Mouse (Mus musculus) CH12.LX (cell line): Measurements from ENCODE around the gene Ankrd35. TPM values are rescaled to one million over a fixed set of nuclear protein-coding genes. Genes with fewer than 3 reads are reported as not detected.

ENCODE experiments used
- DNase-seq: peaks from one replicate; pipeline ENCODE4 v3.0.0-alpha.2; 2013; ENCODE audit errors: extremely low read depth
- H3K27ac ChIP-seq: 2 replicates; pipeline ENCODE4 v1.5.1; 2012; ENCODE audit warnings: low read depth, mild to moderate bottlenecking, control low read depth, moderate library complexity; ENCODE audit not compliant: insufficient read depth
- H3K27me3 ChIP-seq: replicated peaks from 2 replicates; pipeline ENCODE3; 2012; ENCODE audit warnings: inconsistent platforms
- H3K36me3 ChIP-seq, 2 experiments: replicated peaks in 1 of 2; 2 replicates each; pipeline versions ENCODE3 to v1.6.1; 2012; ENCODE audit warnings: inconsistent platforms in 1 of 2, low read length in 1 of 2, mild to moderate bottlenecking in 1 of 2, mixed read lengths in 1 of 2, moderate library complexity in 1 of 2; ENCODE audit not compliant: control insufficient read depth in 1 of 2, insufficient read depth in 1 of 2
- H3K4me1 ChIP-seq, 2 experiments: 2 replicates each; pipeline ENCODE4 v1.6.1; 2012; ENCODE audit warnings: inconsistent platforms in 1 of 2, moderate library complexity in 1 of 2; ENCODE audit not compliant: insufficient read depth in 2 of 2, control insufficient read depth in 1 of 2
- H3K4me2 ChIP-seq: 2 replicates; pipeline ENCODE4 v1.6.1; 2012; ENCODE audit warnings: low read depth, mild to moderate bottlenecking, control low read depth; ENCODE audit not compliant: poor library complexity, insufficient read depth, severe bottlenecking
- H3K4me3 ChIP-seq, 3 experiments: fragments of 150-350 bp in 1 of 3; sonication (generic) in 1 of 3; replicated peaks in 1 of 3; 2 replicates each; pipeline versions ENCODE3 to v1.5.1; 2011 to 2012; ENCODE audit warnings: low read depth in 2 of 3, low read length in 2 of 3, mild to moderate bottlenecking in 2 of 3, moderate library complexity in 2 of 3, control low read depth in 1 of 3, improper control_type of control experiment in 1 of 3, inconsistent platforms in 1 of 3, mixed read lengths in 1 of 3; ENCODE audit not compliant: poor library complexity in 1 of 3
- H3K79me2 ChIP-seq: replicated peaks from 2 replicates; pipeline ENCODE4 v1.6.1; 2012; ENCODE audit warnings: mild to moderate bottlenecking, moderate library complexity; ENCODE audit not compliant: control insufficient read depth, poor library complexity, insufficient read depth, severe bottlenecking; ENCODE audit errors: extremely low read depth
- H3K9ac ChIP-seq: 2 replicates; pipeline ENCODE4 v1.6.1; 2012; ENCODE audit warnings: low read depth, mild to moderate bottlenecking, control low read depth, moderate library complexity; ENCODE audit not compliant: insufficient read depth
- H3K9me3 ChIP-seq: replicated peaks from 2 replicates; pipeline ENCODE3; 2012; ENCODE audit warnings: low read length, inconsistent platforms, mixed read lengths
- CHD1 ChIP-seq: IDR thresholded peaks from 2 replicates; pipeline ENCODE4 v1.6.1; 2012; ENCODE audit warnings: low read depth, low read length, improper control_type of control experiment, inconsistent platforms
- CHD2 ChIP-seq: IDR thresholded peaks from 2 replicates; pipeline ENCODE4 v1.6.1; 2011; ENCODE audit warnings: low read length, improper control_type of control experiment
- CTCF ChIP-seq, 2 experiments: IDR thresholded peaks in 1 of 2; conservative IDR thresholded peaks in 1 of 2; 2 replicates each; pipeline ENCODE4 v1.5.1; 2011 to 2012; ENCODE audit warnings: low read depth in 2 of 2, low read length in 2 of 2, improper control_type of control experiment in 1 of 2, inconsistent platforms in 1 of 2, mild to moderate bottlenecking in 1 of 2, moderate library complexity in 1 of 2
- E2F4 ChIP-seq: IDR thresholded peaks from 2 replicates; pipeline ENCODE4 v1.6.1; 2011; ENCODE audit warnings: low read depth, low read length, improper control_type of control experiment; ENCODE audit not compliant: insufficient replicate concordance
- HCFC1 ChIP-seq: IDR thresholded peaks from 2 replicates; pipeline ENCODE4 v1.6.1; 2012; ENCODE audit warnings: low read depth, mild to moderate bottlenecking, inconsistent platforms, low read length, improper control_type of control experiment
- NRF1 ChIP-seq: IDR thresholded peaks from 2 replicates; pipeline ENCODE4 v1.6.1; 2014; ENCODE audit warnings: low read depth, mild to moderate bottlenecking, inconsistent platforms, low read length, improper control_type of control experiment, moderate library complexity
- RAD21 ChIP-seq: IDR thresholded peaks from 2 replicates; pipeline ENCODE4 v1.6.1; 2011; ENCODE audit warnings: low read depth, mild to moderate bottlenecking, low read length, improper control_type of control experiment, moderate library complexity
- SMC3 ChIP-seq: IDR thresholded peaks from 2 replicates; pipeline ENCODE4 v1.6.1; 2011; ENCODE audit warnings: low read depth, low read length, improper control_type of control experiment
- USF1 ChIP-seq: IDR thresholded peaks from 2 replicates; pipeline ENCODE4 v1.6.1; 2014; ENCODE audit warnings: low read depth, mild to moderate bottlenecking, inconsistent platforms, low read length, improper control_type of control experiment
- ZNF384 ChIP-seq: IDR thresholded peaks from 2 replicates; pipeline ENCODE4 v1.6.1; 2012; ENCODE audit warnings: low read depth, low read length, improper control_type of control experiment, inconsistent platforms
- dilution Hi-C: fragments of 300-500 bp; cut with MboI; formaldehyde crosslinking; loops from 2 replicates; pipeline ENCODE4 v1.14.3; 2020; ENCODE audit warnings: low sequenced_read_pairs; ENCODE audit not compliant: extremely low pct_unique_long_range_greater_than_20kb, extremely low pct_ligation_motif_present
- in situ Hi-C: fragments of 300-500 bp; cut with MboI; formaldehyde crosslinking; loops from 3 replicates; pipeline ENCODE4 v1.14.3; 2019; ENCODE audit warnings: low sequenced_read_pairs, low pct_ligation_motif_present, low pct_unique_long_range_greater_than_20kb, mixed read lengths
- polyA plus RNA-seq: library from polyadenylated mRNA; unstranded; fragments of >175 nt; gene quantifications from 2 replicates; pipeline ENCODE4 v1.2.1, GENCODE M21; 2012; ENCODE audit warnings: low read depth; ENCODE audit not compliant: insufficient read length
- total RNA-seq, 2 experiments: library from RNA; depleted of rRNA; stranded (reverse); fragments of 300-350 nt in 1 of 2; fragments of >200 nt in 1 of 2; gene quantifications; 2 replicates each; pipeline ENCODE4 v1.2.3; 2012 to 2014

Ankrd35 gene
- total and polyA plus RNA-seq, 3 experiments: 0.78 to 11.2 (median 1.9) TPM

GRCm38 (mm10) chr3:96690298-96690697 is 20.4 kb downstream of the Ankrd35 start:
- H3K4me3 ChIP-seq: no peak overlapping the region
- no peak overlapping the region for H3K27ac ChIP-seq
- TF ChIP-seq USF1: no peak
- TF ChIP-seq HCFC1: no peak
- TF ChIP-seq E2F4: no peak
- TF ChIP-seq CTCF (conservative IDR thresholded peaks at IDR 0.05 in 1 of 2, IDR thresholded peaks at IDR 0.05 in 1 of 2; ENCODE audit: low read depth in 2 of 2, low read length in 2 of 2): peak in 1 of 2 experiments; percentile 53; a peak in 2 of 4 replicates
- peak; percentile 27 for TF ChIP-seq RAD21
- peaks cover 8 to 35% of the 10 kb centered on the region in 2 experiments for H3K4me1 ChIP-seq
- H3K27me3 ChIP-seq: no peaks in the 10 kb centered on the region
- dilution Hi-C loops: no loop called here
- no peak for DNase-seq
- H3K9ac ChIP-seq: no peak overlapping the region
- H3K4me2 ChIP-seq: no peak overlapping the region
- peaks cover 0 to 2% of the 10 kb centered on the region in 2 experiments for H3K36me3 ChIP-seq
- H3K9me3 ChIP-seq: no peaks in the 10 kb centered on the region
- H3K79me2 ChIP-seq: no peaks in the 10 kb centered on the region
- in situ Hi-C loops: no loop called here

DNA sequence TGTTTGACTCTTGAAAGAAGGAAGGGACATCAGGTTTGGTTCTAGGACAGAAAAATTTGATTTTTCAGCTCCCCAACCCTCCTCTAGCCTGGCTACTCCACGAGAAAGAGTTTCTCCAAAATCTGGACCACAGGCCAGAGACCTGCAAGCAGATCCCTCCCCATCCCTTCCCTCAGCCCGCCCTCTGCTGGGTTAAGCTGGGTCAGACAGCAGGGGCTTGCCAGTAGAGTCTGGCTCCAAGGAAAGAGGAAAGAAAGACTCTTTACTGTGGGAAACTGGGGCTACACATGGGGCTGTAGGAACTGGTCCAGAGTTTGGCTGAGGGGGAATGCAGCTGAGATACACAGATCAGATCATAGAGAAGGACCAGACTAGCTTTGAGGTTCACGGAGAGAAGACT is 22.6 kb downstream of the Ankrd35 start:
- DNase-seq: no peak
- no peak overlapping the region for H3K27ac ChIP-seq
- H3K9ac ChIP-seq: no peak overlapping the region
- no peaks in the 10 kb centered on the region for H3K79me2 ChIP-seq
- dilution Hi-C loops: no loop called here
- no peaks in the 10 kb centered on the region for H3K9me3 ChIP-seq
- TF ChIP-seq CHD2 (0 out of 2 replicates have a peak, but pooled peaks have one; percentile 24), RAD21 (peak; percentile 58), SMC3 (peak; percentile 75), CTCF (conservative IDR thresholded peaks at IDR 0.05 in 1 of 2, IDR thresholded peaks at IDR 0.05 in 1 of 2; ENCODE audit: low read depth in 2 of 2, low read length in 2 of 2) (peak in 1 of 2 experiments; percentile 70; a peak in 2 of 4 replicates), NRF1 (no peak)
- no peaks in the 10 kb centered on the region for H3K27me3 ChIP-seq
- in situ Hi-C loops: no loop called here
- peaks cover 5 to 36% of the 10 kb centered on the region in 2 experiments; a peak in 3 of 4 replicates for H3K4me1 ChIP-seq
- H3K4me3 ChIP-seq: no peak overlapping the region
- H3K4me2 ChIP-seq: no peak overlapping the region
- peaks cover 0 to 2% of the 10 kb centered on the region in 2 experiments for H3K36me3 ChIP-seq

- no peaks in the 10 kb centered on the region for H3K9me3 ChIP-seq
- H3K79me2 ChIP-seq: no peaks in the 10 kb centered on the region
- TF ChIP-seq CHD1 (no peak), ZNF384 (peak; percentile 53)
- no peak overlapping the region for H3K27ac ChIP-seq
- no peak for DNase-seq
- H3K4me1 ChIP-seq: peaks cover 5 to 44% of the 10 kb centered on the region in 2 experiments; a peak in 3 of 4 replicates
- no peak overlapping the region for H3K9ac ChIP-seq
- H3K4me3 ChIP-seq: no peak overlapping the region
- H3K36me3 ChIP-seq: peaks cover 0 to 2% of the 10 kb centered on the region in 2 experiments
- in situ Hi-C loops (no loop called here), dilution Hi-C loops (no loop called here)
- no peaks in the 10 kb centered on the region for H3K27me3 ChIP-seq
- no peak overlapping the region for H3K4me2 ChIP-seq
Measured at GRCm38 (mm10) chr3:96693579-96693978, 23.6 kb downstream of the Ankrd35 start.
